Comparison of ENCODE assay signal across 19 mouse cellular contexts in the genomic region with DNA sequence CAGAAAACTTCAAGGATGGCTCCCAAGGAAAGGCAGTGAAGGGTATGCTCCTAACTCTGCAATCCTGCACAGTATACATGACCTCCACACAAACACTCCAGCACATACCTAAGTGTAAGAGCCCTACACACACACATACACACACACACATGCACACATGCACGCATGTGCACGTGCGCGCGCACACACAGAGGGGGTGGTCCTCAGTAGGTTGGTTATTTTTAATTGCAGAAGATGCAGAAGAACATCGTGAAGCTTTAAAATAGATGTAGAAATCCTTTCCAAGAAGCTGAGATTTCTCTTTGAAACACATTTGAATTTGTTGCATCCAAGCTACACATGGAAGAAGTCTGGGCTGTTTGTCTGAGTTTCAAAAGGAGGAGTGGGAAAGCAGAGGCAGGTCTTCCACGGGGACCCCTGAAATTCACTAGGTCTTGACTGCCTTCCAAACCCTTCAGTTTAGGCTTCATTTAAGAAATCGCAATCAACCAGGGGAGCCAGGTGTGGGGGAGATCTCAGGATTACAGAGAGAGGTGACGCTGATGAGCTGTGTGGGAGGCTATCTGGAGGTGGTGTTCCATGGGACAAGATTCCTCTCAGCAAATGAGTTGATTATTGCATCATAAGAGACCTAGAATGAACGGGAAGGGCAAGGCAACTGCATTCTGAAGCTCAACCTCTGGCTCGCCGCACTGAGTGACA.
A peak's percentile ranks its signal among the peaks of the same experiment; 100 is the strongest.
DNase-seq lines count a peak whose midpoint lies in the region.
"Had no signal": no experiment of that assay in that cellular context is flagged by ENCODE, and none has a peak within 500 bp of the region (broad histone marks: within the 10 kb centered on the region; RNA-seq: fewer than 3 reads in every experiment).

No protein-coding gene starts in this region.

- intact Hi-C loops in left cerebral cortex, postnatal 10 days (cut with DNase I) = no loop called here
- intact Hi-C loops in left cerebral cortex, postnatal 14 days (cut with DNase I) = no loop called here

- peak; percentile 38 for DNase-seq in left cerebral cortex, adult 11 months (ENCODE audit: low spot score)
- DNase-seq in left cerebral cortex, postnatal 10 days (ENCODE audit: extremely low spot score in 1 of 2, low spot score in 2 of 2) = no peak
- DNase-seq in frontal cortex, adult 2 months (ENCODE audit: extremely low spot score in 1 of 2, low spot score in 1 of 2) = peak; percentile 60 to 64
- DNase-seq in left cerebral cortex, postnatal 14 days (ENCODE audit: low spot score in 2 of 2) = peak; percentile 26 to 78
- DNase-seq in right cerebral cortex, postnatal 25 days = peak; percentile 51
- DNase-seq in cerebellum, postnatal 14 days = no peak
- no peak for DNase-seq in layer of hippocampus, postnatal 25 days (ENCODE audit: extremely low spot score in 1 of 2, low spot score in 1 of 2)
- DNase-seq in thymus, postnatal 25 days = no peak
- DNase-seq: adrenal gland, postnatal 14 days; cerebellum, adult 8-10 months; gastrocnemius, postnatal 10 days; heart, adult 18-20 months; heart, postnatal 14 days; kidney, adult 11 months; kidney, postnatal 4 days; layer of hippocampus, adult 9-11 months; lung, adult 18-20 months; lung, postnatal 10 days; thymus, postnatal 14 days had no signal

Comparison
In these comparisons a context has a peak if more than half of its experiments do, and no peak if none do; other contexts are left out.
1. DNase-seq: peak in left cerebral cortex, adult 11 months (single experiment), frontal cortex, adult 2 months (2 of 2), left cerebral cortex, postnatal 14 days (2 of 2) and right cerebral cortex, postnatal 25 days (single experiment); none in left cerebral cortex, postnatal 10 days (0 of 2), cerebellum, postnatal 14 days (0 of 2), layer of hippocampus, postnatal 25 days (0 of 2) and thymus, postnatal 25 days (single experiment).